Mouse (Mus musculus): ENCODE data around the gene Serpina16.

GRCm38 (mm10) chr12:103671483-103671882 lies 4.5 kb downstream of the Serpina16 start:
- TF ChIP-seq CTCF (IDR thresholded peaks at IDR 0.05; ENCODE audit: low read depth, low read length): no peak
- no peak for TF ChIP-seq POLR2A (IDR thresholded peaks at IDR 0.05; ENCODE audit: insufficient read depth, low read length)
- TF ChIP-seq EP300 (IDR thresholded peaks at IDR 0.05; ENCODE audit: insufficient read depth, low read depth, low read length): no peak

Measured in ES-Bruce4 (cell line).